Mouse (Mus musculus) bone marrow, adult 2 months (tissue): ENCODE measurements around the gene Gpr157.
"Not testable (repeated sequence)": the region's sequence is repeated elsewhere in the genome, so short reads cannot be mapped to it uniquely, and the experiment has no call there.

Source experiments
- CTCF ChIP-seq: fragments of 200-500 bp; IDR thresholded peaks from 2 replicates; pipeline ENCODE4 v1.5.1; 2011; ENCODE audit warnings: low read length, control low read depth; ENCODE audit not compliant: control insufficient read depth, insufficient read depth
- POLR2A ChIP-seq: fragments of 200-500 bp; IDR thresholded peaks from 2 replicates; pipeline ENCODE4 v1.6.1; 2011; ENCODE audit warnings: low read depth, mild to moderate bottlenecking, control low read depth, low read length, borderline replicate concordance; ENCODE audit not compliant: control insufficient read depth

GRCm38 (mm10) chr4:150040856-150041255 is 46.3 kb upstream of the Gpr157 start:
- TF ChIP-seq POLR2A, CTCF: not testable (repeated sequence)
